Mouse (Mus musculus) bone marrow, adult 2 months (tissue): ENCODE measurements at regions not wholly inside any gene's neighbourhood (a gene's known extent, or its start where the extent isn't known, plus 50 kb on each side); places are given as distances from the start of the nearest gene placed in this dataset.

Experiments
- CTCF ChIP-seq: fragments of 200-500 bp; IDR thresholded peaks from 2 replicates; pipeline ENCODE4 v1.5.1; 2011; ENCODE audit warnings: low read length, control low read depth; ENCODE audit not compliant: control insufficient read depth, insufficient read depth
- POLR2A ChIP-seq: fragments of 200-500 bp; IDR thresholded peaks from 2 replicates; pipeline ENCODE4 v1.6.1; 2011; ENCODE audit warnings: low read depth, mild to moderate bottlenecking, control low read depth, low read length, borderline replicate concordance; ENCODE audit not compliant: control insufficient read depth

DNA sequence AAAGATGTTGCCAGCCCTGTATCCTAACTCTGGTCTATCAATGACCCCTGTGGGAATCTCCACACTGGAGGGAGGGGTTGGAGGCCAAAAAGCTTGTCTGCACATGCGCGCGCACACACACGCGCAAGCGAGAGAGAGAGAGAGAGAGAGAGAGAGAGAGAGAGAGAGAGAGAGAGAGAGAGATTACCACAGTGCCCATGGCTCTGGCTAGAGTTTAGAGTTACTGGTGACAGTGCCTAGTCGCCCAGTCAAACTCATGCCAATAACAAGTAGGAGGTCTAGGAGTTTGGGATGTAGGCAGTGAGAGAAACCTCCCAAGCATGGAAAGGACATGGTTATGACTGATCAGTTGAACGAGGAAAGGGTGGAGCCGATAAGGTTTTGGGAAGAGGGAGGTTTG is 86.6 kb upstream of the Mef2a start:
- no peak for TF ChIP-seq CTCF
- TF ChIP-seq POLR2A, result no peak
